ENCODE assay signal across 10 mouse cellular contexts in genomic region chr17:36308855-36309254, GRCm38 (mm10). TPM values are rescaled to one million over a fixed set of nuclear protein-coding genes. Genes with fewer than 3 reads are reported as not detected.
DNase-seq lines count a peak whose midpoint lies in the region; ATAC-seq and TF ChIP-seq lines count a peak whose summit lies in the region.
"Not testable (repeated sequence)": the region's sequence is repeated elsewhere in the genome, so short reads cannot be mapped to it uniquely, and the experiment has no call there.
"Had no signal": no experiment of that assay in that cellular context is flagged by ENCODE, and none has a peak within 500 bp of the region (broad histone marks: within the 10 kb centered on the region; RNA-seq: fewer than 3 reads in every experiment).

No protein-coding gene starts in this region.

- not testable (repeated sequence) for TF ChIP-seq POLR2A in kidney, adult 2 months (IDR thresholded peaks at IDR 0.05; ENCODE audit: low read depth, low read length)

- intact Hi-C loops in left cerebral cortex, postnatal 25 days (cut with DNase I) = loop anchor here (1.0 to 5.0 kb wide), 3 partner anchors 48 to 418 kb away; no protein-coding TSS in a partner anchor

- not testable (repeated sequence) for H3K27ac ChIP-seq in embryonic facial prominence, embryonic 10.5 days (replicated peaks); kidney, adult 2 months (ENCODE audit: insufficient read depth, low read depth, low read length); midbrain, embryonic 14.5 days (replicated peaks; ENCODE audit: low read depth, low read length)

- DNase-seq in 3T3-L1 (ENCODE audit: low read depth, low spot score) = peak; percentile 81
- DNase-seq in adrenal gland, postnatal 25 days = peak; percentile 45
- DNase-seq in embryonic facial prominence, embryonic 10.5 days (ENCODE audit: low spot score) = peak; percentile 67
- peak; percentile 23 to 69 for DNase-seq in gastrocnemius, postnatal 4 days (ENCODE audit: low spot score in 2 of 2)
- peak; percentile 82 for DNase-seq in kidney, adult 2 months
- peak; percentile 75 to 88 for DNase-seq in left cerebral cortex, postnatal 25 days (ENCODE audit: low spot score in 2 of 2)
- peak; percentile 93 for DNase-seq in midbrain, embryonic 14.5 days
- peak; percentile 54 for DNase-seq in right cerebral cortex, postnatal 4 days

- H3K4me2 ChIP-seq in midbrain, embryonic 14.5 days (ENCODE audit: low read length) = not testable (repeated sequence)

- H3K9me3 ChIP-seq in embryonic facial prominence, embryonic 10.5 days; midbrain, embryonic 14.5 days (ENCODE audit: control insufficient read depth, low read length): not testable (repeated sequence)

- 0 out of 2 replicates have a peak overlapping the region, but pooled peaks have one; percentile 6 for H3K9ac ChIP-seq in midbrain, embryonic 14.5 days (replicated peaks; ENCODE audit: low read length)

- WGBS in embryonic facial prominence, embryonic 10.5 days = 0% methylated on average over 3 of the region's 3 CpGs
- 0% methylated on average over 3 of the region's 3 CpGs for WGBS in kidney, adult 2 months
- WGBS in midbrain, embryonic 14.5 days = 1% methylated on average over 3 of the region's 3 CpGs

- not testable (repeated sequence) for H3K36me3 ChIP-seq in embryonic facial prominence, embryonic 10.5 days (replicated peaks); kidney, adult 2 months (ENCODE audit: control insufficient read depth, insufficient read depth, low read length); midbrain, embryonic 14.5 days (ENCODE audit: control insufficient read depth, insufficient read depth, low read length)

- H3K4me1 ChIP-seq in embryonic facial prominence, embryonic 10.5 days; kidney, adult 2 months (ENCODE audit: control insufficient read depth, insufficient read depth, low read length); midbrain, embryonic 14.5 days (ENCODE audit: control insufficient read depth, insufficient read depth, low read length): not testable (repeated sequence)

- not testable (repeated sequence) for H3K4me3 ChIP-seq in embryonic facial prominence, embryonic 10.5 days; kidney, adult 2 months (ENCODE audit: insufficient read depth, low read depth, low read length); midbrain, embryonic 14.5 days (replicated peaks; ENCODE audit: low read depth, low read length)

- H3K27me3 ChIP-seq in embryonic facial prominence, embryonic 10.5 days (replicated peaks; ENCODE audit: low read depth, poor library complexity, severe bottlenecking); kidney, adult 2 months (replicated peaks; ENCODE audit: control insufficient read depth, insufficient read depth, low read length); midbrain, embryonic 14.5 days (ENCODE audit: control insufficient read depth, insufficient read depth, low read length): not testable (repeated sequence)

- peak; percentile 65 for TF ChIP-seq CTCF in kidney, adult 2 months (conservative IDR thresholded peaks at IDR 0.05; ENCODE audit: insufficient read depth, insufficient read length, low read depth, low read length)

- ATAC-seq in midbrain, embryonic 14.5 days (ENCODE audit: low FRiP score, low TSS enrichment) = peak; percentile 43; the same call in 1 of the 2 replicates

RNA-seq across cellular contexts. Expression of gene H2-M10.1, which starts 17.1 kb away (rescaled TPM):
- total RNA-seq in adrenal gland, postnatal 25 days (2021) = not detected in 2 replicates
- not detected in 2 replicates for polyA plus RNA-seq in embryonic facial prominence, embryonic 10.5 days (2016; fragmentation: Nextera tagmentation; extraction: Ambion mirVana)
- total RNA-seq in gastrocnemius, postnatal 4 days (2021) = not detected
- polyA plus RNA-seq in kidney, adult 2 months (2012; rRNA removed) = not detected in 2 replicates
- total RNA-seq in left cerebral cortex, postnatal 25 days (2021) = not detected
- not detected in 2 replicates for polyA plus RNA-seq in midbrain, embryonic 14.5 days (2014; fragmentation: Nextera tagmentation; extraction: Ambion mirVana)
- total RNA-seq: hematopoietic stem cell, adult 5-6 weeks had no signal
- polyA plus RNA-seq: stomach, embryonic 16.5 days had no signal

RNA-seq across cellular contexts. Expression of gene H2-M10.2, which starts 22.6 kb away (rescaled TPM):
- not detected in 2 replicates for total RNA-seq in adrenal gland, postnatal 25 days (2021)
- 0.17 TPM in 1 of 2 replicates, not detected in the other for polyA plus RNA-seq in embryonic facial prominence, embryonic 10.5 days (2016; fragmentation: Nextera tagmentation; extraction: Ambion mirVana)
- total RNA-seq in gastrocnemius, postnatal 4 days (2021) = not detected
- polyA plus RNA-seq in kidney, adult 2 months (2012; rRNA removed) = not detected in 2 replicates
- total RNA-seq in left cerebral cortex, postnatal 25 days (2021) = not detected
- 0.25 TPM in 1 of 2 replicates, not detected in the other for polyA plus RNA-seq in midbrain, embryonic 14.5 days (2014; fragmentation: Nextera tagmentation; extraction: Ambion mirVana)
- total RNA-seq: hematopoietic stem cell, adult 5-6 weeks had no signal
- polyA plus RNA-seq: stomach, embryonic 16.5 days had no signal

RNA-seq across cellular contexts. Expression of gene Trim39, which starts 36.8 kb away (rescaled TPM):
- total RNA-seq in adrenal gland, postnatal 25 days (2021) = 22.5 and 23.0 TPM in 2 replicates
- 22.5 and 24.2 TPM in 2 replicates for polyA plus RNA-seq in embryonic facial prominence, embryonic 10.5 days (2016; fragmentation: Nextera tagmentation; extraction: Ambion mirVana)
- 1 to 10 TPM; 6.2 to 9.9 TPM for total RNA-seq in gastrocnemius, postnatal 4 days (2021)
- 11.1 and 11.4 TPM in 2 replicates for polyA plus RNA-seq in kidney, adult 2 months (2012; rRNA removed)
- 10 to 100 TPM; 20.7 to 22.9 TPM for total RNA-seq in left cerebral cortex, postnatal 25 days (2021)
- 18.3 and 21.7 TPM in 2 replicates for polyA plus RNA-seq in midbrain, embryonic 14.5 days (2014; fragmentation: Nextera tagmentation; extraction: Ambion mirVana)

RNA-seq across cellular contexts. Expression of gene Rpp21, which starts 51.0 kb away (rescaled TPM):
- total RNA-seq in adrenal gland, postnatal 25 days (2021) = 47.2 TPM in 2 replicates
- 86.2 and 95.7 TPM in 2 replicates for polyA plus RNA-seq in embryonic facial prominence, embryonic 10.5 days (2016; fragmentation: Nextera tagmentation; extraction: Ambion mirVana)
- total RNA-seq in gastrocnemius, postnatal 4 days (2021) = 10 to 100 TPM; 24.2 to 26.7 TPM
- 101 and 122 TPM in 2 replicates for polyA plus RNA-seq in kidney, adult 2 months (2012; rRNA removed)
- total RNA-seq in left cerebral cortex, postnatal 25 days (2021) = 10 to 100 TPM; 40.5 to 45.3 TPM
- polyA plus RNA-seq in midbrain, embryonic 14.5 days (2014; fragmentation: Nextera tagmentation; extraction: Ambion mirVana) = 136 and 164 TPM in 2 replicates

RNA-seq across cellular contexts. Expression of gene H2-M10.3, which starts 59.4 kb away (rescaled TPM):
- total RNA-seq in adrenal gland, postnatal 25 days (2021) = not detected in 2 replicates
- polyA plus RNA-seq in embryonic facial prominence, embryonic 10.5 days (2016; fragmentation: Nextera tagmentation; extraction: Ambion mirVana) = not detected in 2 replicates
- not detected for total RNA-seq in gastrocnemius, postnatal 4 days (2021)
- polyA plus RNA-seq in kidney, adult 2 months (2012; rRNA removed) = not detected in 2 replicates
- total RNA-seq in left cerebral cortex, postnatal 25 days (2021) = not detected
- not detected in 2 replicates for polyA plus RNA-seq in midbrain, embryonic 14.5 days (2014; fragmentation: Nextera tagmentation; extraction: Ambion mirVana)
- total RNA-seq: hematopoietic stem cell, adult 5-6 weeks had no signal
- polyA plus RNA-seq: stomach, embryonic 16.5 days had no signal
